Mouse (Mus musculus) urinary bladder, postnatal 0 days (tissue): ENCODE results near the gene Erbb3. TPM values are rescaled to one million over a fixed set of nuclear protein-coding genes. Genes with fewer than 3 reads are reported as not detected.

Experiments
- microRNA-seq: library from miRNA; unstranded; fragments of <30 nt; microRNA quantifications from one replicate; pipeline ENCODE4, GENCODE M21; 2016
- polyA plus RNA-seq: library from polyadenylated mRNA; unstranded; fragments of >200 nt; fragmentation: Nextera tagmentation; extraction: Ambion mirVana; gene quantifications from 2 replicates; pipeline ENCODE4 v1.2.1, GENCODE M21; 2015

Gene Erbb3
- polyA plus RNA-seq, result 6.5 and 7.6 TPM in 2 replicates

DNA sequence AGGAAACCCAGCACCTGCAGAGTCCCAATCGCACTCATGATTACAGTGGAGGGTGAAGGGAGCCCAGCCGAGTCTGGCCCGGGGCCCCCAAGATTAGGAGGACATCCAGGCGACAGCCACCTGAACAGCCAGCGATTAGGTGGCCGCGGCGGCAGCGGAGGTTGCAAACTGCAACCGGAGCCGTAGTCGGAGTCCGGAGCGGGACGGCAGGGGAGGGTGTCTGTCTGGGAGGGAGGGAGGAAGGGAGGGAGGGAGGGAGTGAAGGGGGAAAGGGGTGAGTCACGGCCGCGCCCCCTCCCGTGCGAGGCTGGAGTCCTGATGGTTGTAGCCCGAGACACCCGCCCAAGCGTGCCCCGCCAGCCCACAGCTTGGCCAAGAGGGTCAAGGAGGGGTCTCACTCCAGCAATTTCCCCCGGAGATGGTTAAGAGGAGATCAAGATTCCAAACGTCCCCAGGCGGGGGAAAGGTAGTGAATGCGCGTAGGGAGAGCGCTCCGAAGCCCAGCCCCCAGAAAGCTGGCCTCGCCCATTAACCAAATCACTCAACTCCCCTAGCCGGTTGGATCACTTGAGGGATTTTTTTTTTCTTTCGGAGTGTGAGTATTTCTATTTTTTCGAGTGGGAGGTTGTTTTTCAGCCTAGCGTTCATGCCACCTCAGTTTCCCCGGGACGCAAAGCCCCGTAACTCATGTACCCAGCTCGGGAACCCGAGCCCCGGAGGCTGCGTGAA lies at the start of gene Erbb3:
Gene Erbb3, minus strand, starts transcription at position 189 of the 729 bp plus-strand sequence.

DNA sequence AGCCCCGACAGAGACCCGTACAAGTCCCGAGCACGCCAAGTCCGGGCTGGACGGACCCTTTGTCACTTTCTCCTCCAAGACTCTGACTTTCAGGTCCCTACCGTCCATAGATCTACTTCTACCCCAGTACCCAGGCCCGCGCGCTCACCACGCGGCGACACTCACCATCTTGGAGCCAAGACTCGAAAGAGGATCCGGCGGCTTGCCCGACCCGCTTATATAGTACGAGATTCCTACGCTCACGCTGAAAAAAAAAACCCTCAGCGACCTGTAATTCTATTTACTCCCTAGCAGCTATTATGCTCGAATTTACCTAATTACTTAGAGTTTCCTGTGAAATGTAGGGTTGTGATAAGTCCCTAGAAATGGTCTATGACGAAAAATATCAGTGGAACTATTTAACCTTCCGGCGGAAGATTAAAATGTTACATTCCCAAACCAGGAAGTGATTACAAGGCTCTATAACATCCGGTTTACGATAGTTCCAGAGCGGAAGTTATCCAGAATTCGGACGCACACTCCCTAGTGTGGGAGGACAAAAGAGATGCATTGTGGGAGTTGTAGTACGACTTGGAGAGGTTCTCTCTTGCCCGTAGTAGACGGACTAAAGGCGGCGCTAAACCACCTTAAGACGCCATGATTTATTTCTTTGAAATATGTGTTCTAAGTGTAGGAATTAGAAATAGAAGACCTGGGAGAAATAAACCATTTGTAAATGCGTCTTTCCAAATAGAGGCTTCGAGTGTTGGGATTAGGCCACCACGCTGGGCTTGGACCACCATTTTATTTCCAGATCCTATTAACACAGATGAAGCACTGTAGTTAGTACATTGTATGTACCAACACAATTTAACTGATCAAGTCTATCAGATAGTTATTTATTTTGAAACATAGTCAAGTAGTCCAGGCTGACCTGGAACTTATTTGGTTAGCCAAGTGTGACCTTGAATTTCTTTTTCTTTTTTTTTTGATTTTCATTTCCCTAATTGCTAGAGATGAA lies 37.2 kb upstream of the Erbb3 start, which contains the start of gene Rps26:
Gene Rps26, minus strand, starts transcription at position 437 of the 1,000 bp plus-strand sequence.

DNA sequence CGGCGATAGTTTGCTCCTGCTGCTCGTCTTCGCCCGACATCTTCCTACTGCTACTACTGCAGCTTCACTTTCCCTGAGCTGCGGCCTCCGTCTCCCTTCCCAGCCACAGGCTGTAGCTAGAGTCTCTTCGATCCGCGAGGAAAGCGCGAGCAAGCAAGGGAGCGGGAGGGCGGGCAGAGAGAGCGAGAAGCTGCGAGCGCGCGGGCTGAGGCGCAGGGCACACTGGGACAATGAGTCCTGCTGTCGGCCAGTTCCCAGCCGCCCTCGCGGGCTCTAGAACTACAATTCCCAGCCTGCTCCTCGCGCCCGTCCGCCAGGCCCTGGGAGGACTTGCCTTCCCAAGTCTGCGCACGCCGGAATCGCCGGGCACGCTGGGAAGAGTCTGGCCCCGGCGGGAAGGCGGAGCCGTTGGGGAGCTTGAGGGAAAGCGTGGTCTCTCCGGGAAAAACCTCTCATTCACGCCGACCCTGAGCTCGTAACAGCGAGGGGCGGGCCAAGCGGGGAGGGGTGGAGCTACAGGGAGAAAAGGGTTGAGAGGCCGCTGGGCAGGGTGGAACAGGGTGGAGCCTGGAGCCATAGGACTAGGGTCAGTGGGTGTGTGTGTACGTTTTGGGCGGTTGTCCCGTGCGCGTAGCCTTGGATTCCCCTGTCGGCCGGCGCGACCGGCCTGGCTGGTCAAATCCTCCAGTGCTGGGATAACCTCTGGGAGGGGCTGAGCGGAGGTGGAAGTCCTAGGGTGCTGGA lies 23.5 kb downstream of the Erbb3 start, which contains the start of gene Pa2g4:
Gene Pa2g4, minus strand, starts transcription at position 200 of the 744 bp plus-strand sequence.

DNA sequence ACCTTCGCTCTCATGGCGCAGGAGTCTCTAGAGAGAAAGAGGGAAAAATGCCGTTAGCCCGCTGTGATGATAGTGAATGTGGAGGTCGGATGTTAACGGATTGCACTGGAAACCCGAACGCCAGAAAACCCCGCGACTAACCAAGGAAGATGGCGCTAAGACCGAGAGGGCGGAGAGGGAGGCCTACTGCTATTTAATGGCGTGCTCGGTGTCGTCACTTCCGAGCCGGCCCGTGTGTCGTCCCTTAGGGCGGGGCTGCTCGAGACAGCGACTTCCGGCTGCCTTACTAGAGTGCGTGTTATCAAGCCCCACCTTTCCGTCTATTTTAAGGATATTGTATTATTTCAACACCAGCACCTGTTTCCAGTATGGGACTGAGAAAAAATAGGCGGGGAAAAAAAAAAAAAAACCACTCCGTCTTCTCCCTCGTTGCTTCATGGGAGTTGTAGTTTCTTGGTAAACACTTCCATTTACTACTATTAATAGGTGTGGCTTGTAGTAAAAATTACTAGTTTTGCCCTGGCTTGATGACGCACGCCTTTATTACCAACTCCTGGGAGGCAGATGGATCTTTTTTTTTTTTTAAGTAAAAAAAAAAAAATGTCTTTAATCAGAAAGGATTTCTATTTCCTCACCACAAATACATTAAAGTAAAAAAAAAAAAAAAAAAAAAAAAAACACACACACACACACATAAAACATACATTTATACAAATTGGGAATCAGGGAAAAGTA lies 40.3 kb downstream of the Erbb3 start, which contains the start of gene Rpl41:
Gene Rpl41, minus strand, starts transcription at position 359 of the 735 bp plus-strand sequence.

DNA sequence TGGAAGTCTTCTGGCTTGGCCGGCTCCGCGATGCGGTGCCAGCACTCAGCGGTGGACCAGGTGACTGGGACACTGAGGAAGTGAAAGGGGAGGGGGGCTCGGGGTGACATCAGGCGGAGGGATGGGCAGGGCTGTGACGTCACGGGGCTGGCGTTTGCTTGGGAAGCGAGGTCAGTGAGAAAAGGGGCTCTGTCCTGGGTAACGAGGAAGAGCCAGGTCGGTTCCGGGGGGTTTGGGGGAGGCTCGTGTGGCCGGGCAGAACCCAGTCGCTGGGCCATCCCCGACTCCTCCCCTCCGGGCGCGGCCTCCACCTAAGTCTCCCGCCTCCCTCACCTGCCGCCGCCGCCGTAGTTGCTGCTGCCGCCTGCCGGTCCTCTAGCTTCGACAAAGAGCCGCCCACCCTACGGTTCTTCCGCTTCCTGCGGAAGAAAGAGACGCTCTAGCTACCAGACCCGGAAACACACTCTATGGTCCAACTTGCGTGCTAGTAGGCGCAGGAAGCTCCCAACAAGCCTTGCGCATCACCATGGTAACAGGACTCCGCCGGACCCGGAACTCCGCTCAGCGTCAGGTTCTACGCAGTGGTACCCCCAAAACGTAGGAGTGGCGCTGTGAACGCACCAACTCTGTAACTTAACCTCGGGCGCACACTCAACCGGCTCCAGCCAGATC lies 42.0 kb downstream of the Erbb3 start, which contains the start of gene Zc3h10:
Gene Zc3h10, minus strand, starts transcription at position 414 of the 672 bp plus-strand sequence.

DNA sequence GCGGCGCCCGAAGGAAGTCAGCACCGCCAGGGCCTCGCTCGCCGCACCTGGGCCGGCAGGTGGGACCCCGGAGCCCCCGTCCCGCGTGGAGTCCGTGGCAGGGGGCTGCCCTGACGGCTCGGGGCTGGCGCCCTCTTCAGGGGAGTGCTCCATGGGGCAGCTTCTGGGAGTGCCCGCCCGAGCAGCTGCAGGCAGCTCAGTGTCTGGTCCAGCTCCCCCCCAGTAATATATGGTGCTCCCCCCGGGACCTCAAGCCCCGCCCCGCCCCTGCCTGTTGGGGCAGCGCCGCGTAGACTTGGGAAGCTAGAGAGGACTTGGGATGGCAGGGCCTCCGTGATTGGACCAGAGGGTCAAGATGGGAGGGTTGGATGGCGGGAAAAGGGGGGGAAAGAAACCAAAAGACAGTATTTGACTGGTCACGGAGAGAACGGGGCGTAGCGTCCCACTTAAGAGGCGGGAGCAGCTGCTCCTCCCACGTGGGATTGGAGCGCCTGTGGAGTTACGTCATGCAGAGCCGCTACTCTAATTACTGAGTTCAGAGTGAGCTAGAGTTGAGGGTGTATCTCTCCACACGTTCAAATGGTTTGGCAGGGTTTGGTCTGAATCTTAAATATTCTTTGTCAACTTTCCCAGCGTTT lies 63.7 kb downstream of the Erbb3 start, which contains the start of gene Esyt1:
Gene Esyt1, minus strand, starts transcription at position 201 of the 638 bp plus-strand sequence.

Small RNA genes within 50 kb of the gene (microRNA-seq; reads per million reads assigned to microRNA genes)
- gene Gm47275 (not detected), gene Mir6917 (not detected)

Other genes starting within 250 kb of the Erbb3 start
- gene Coq10a, start 220.7 kb downstream of the Erbb3 start, polyA plus RNA-seq, result 16.9 TPM in 2 replicates
- 6.7 and 7.2 TPM in 2 replicates for gene Ankrd52, start 212.5 kb downstream of the Erbb3 start, polyA plus RNA-seq
- 0.06 TPM in 1 of 2 replicates, not detected in the other for gene Slc39a5, start 188.4 kb downstream of the Erbb3 start, polyA plus RNA-seq
- 51.6 and 55.2 TPM in 2 replicates for gene Nabp2, start 178.2 kb downstream of the Erbb3 start, polyA plus RNA-seq
- gene Rnf41, start 178.0 kb downstream of the Erbb3 start, polyA plus RNA-seq, result 26.1 and 26.5 TPM in 2 replicates
- 25.9 and 32.1 TPM in 2 replicates for gene Smarcc2, start 130.4 kb downstream of the Erbb3 start, polyA plus RNA-seq
- gene Myl6, start 95.5 kb downstream of the Erbb3 start, polyA plus RNA-seq, result 9,114 and 9,500 TPM in 2 replicates
- gene Myl6b, start 91.0 kb downstream of the Erbb3 start, polyA plus RNA-seq, result 3.1 and 3.2 TPM in 2 replicates
- 35.3 and 39.3 TPM in 2 replicates for gene Esyt1, start 63.8 kb downstream of the Erbb3 start, polyA plus RNA-seq
- gene Zc3h10, start 41.9 kb downstream of the Erbb3 start, polyA plus RNA-seq, result 6.9 and 8.0 TPM in 2 replicates
- gene Rpl41, start 40.3 kb downstream of the Erbb3 start, polyA plus RNA-seq, result 3,278 and 3,571 TPM in 2 replicates
- 97.3 and 100 TPM in 2 replicates for gene Pa2g4, start 23.7 kb downstream of the Erbb3 start, polyA plus RNA-seq
- gene Rps26, start 37.1 kb upstream of the Erbb3 start, polyA plus RNA-seq, result 632 and 654 TPM in 2 replicates
- gene Ikzf4, start 56.3 kb upstream of the Erbb3 start, polyA plus RNA-seq, result 1.4 and 2.5 TPM in 2 replicates
- 17.7 and 18.5 TPM in 2 replicates for gene Suox, start 84.4 kb upstream of the Erbb3 start, polyA plus RNA-seq
- 64.6 and 72.6 TPM in 2 replicates for gene Rab5b, start 106.6 kb upstream of the Erbb3 start, polyA plus RNA-seq
- gene Pmel, start 114.5 kb upstream of the Erbb3 start, polyA plus RNA-seq, result 1.1 and 1.2 TPM in 2 replicates
- gene Cdk2, start 115.4 kb upstream of the Erbb3 start, polyA plus RNA-seq, result 29.6 and 35.8 TPM in 2 replicates
- gene Dgka, start 155.2 kb upstream of the Erbb3 start, polyA plus RNA-seq, result 18.1 and 19.7 TPM in 2 replicates
- gene Pym1, start 158.2 kb upstream of the Erbb3 start, polyA plus RNA-seq, result 21.9 and 23.7 TPM in 2 replicates
- 7.8 and 14.0 TPM in 2 replicates for gene Mmp19, start 201.3 kb upstream of the Erbb3 start, polyA plus RNA-seq
- gene Dnajc14, start 214.4 kb upstream of the Erbb3 start, polyA plus RNA-seq, result 33.3 and 38.3 TPM in 2 replicates
- 35.6 and 38.5 TPM in 2 replicates for gene Tmem198b, start 214.7 kb upstream of the Erbb3 start, polyA plus RNA-seq
- gene Sarnp, start 227.7 kb upstream of the Erbb3 start, polyA plus RNA-seq, result 96.8 and 120 TPM in 2 replicates
- gene Ormdl2, start 232.0 kb upstream of the Erbb3 start, polyA plus RNA-seq, result 37.7 and 42.1 TPM in 2 replicates